Mouse (Mus musculus) ovary, postnatal 10 days (tissue): ENCODE results near the gene Itih4.
A peak's percentile ranks its signal among the peaks of the same experiment; 100 is the strongest.

Source experiments
- DNase-seq: peaks from one replicate; pipeline ENCODE4 v3.0.0; 2022; ENCODE audit warnings: low spot score

The Itih4 gene

GRCm38 (mm10) chr14:30886204-30886603, at the start of gene Itih4:
Gene Itih4, plus strand, starts transcription at chr14:30886476.
- DNase-seq = no peak

- DNase-seq = no peak
These were observed 48.8 kb upstream of the Itih4 start for GRCm38 (mm10) chr14:30837416-30837996.

- no peak for DNase-seq
These were observed 42.6 kb upstream of the Itih4 start for GRCm38 (mm10) chr14:30843701-30844100.

- no peak for DNase-seq
These were observed 35.8 kb upstream of the Itih4 start for GRCm38 (mm10) chr14:30850504-30850903.

GRCm38 (mm10) chr14:30852325-30852724, 34.0 kb upstream of the Itih4 start:
- no peak for DNase-seq

- DNase-seq = no peak
These were observed 31.0 kb upstream of the Itih4 start for GRCm38 (mm10) chr14:30855316-30855715.

- no peak for DNase-seq
These were observed 29.3 kb upstream of the Itih4 start for GRCm38 (mm10) chr14:30856885-30857507.

GRCm38 (mm10) chr14:30857990-30858389, 28.3 kb upstream of the Itih4 start:
- DNase-seq = no peak

- DNase-seq = no peak
These were observed 24.7 kb upstream of the Itih4 start for GRCm38 (mm10) chr14:30861421-30862125.

- no peak for DNase-seq
These were observed 23.9 kb upstream of the Itih4 start for GRCm38 (mm10) chr14:30862368-30862767.

- no peak for DNase-seq
These were observed 21.0 kb upstream of the Itih4 start for GRCm38 (mm10) chr14:30865311-30865710.

- peak; percentile 51 for DNase-seq
These were observed 19.2 kb upstream of the Itih4 start for GRCm38 (mm10) chr14:30867042-30867441.

- DNase-seq = no peak
These were observed 17.4 kb upstream of the Itih4 start for GRCm38 (mm10) chr14:30868826-30869225.

GRCm38 (mm10) chr14:30869391-30869801, 16.9 kb upstream of the Itih4 start:
- DNase-seq = no peak

GRCm38 (mm10) chr14:30870206-30871147, 15.8 kb upstream of the Itih4 start:
- no peak for DNase-seq

- DNase-seq = no peak
These were observed 12.1 kb upstream of the Itih4 start for GRCm38 (mm10) chr14:30874095-30874700.

- DNase-seq = no peak
These were observed 11.0 kb upstream of the Itih4 start for GRCm38 (mm10) chr14:30875130-30875865.

GRCm38 (mm10) chr14:30875955-30876354, 10.3 kb upstream of the Itih4 start:
- no peak for DNase-seq

GRCm38 (mm10) chr14:30876451-30876850, 9.8 kb upstream of the Itih4 start:
- DNase-seq = no peak

GRCm38 (mm10) chr14:30877827-30878226, 8.4 kb upstream of the Itih4 start:
- DNase-seq = no peak

GRCm38 (mm10) chr14:30878958-30879571, 7.2 kb upstream of the Itih4 start, which contains the start of gene Mustn1:
Gene Mustn1, plus strand, starts transcription at chr14:30879200.
- DNase-seq = no peak
